Mouse (Mus musculus) thymus, adult 18-20 months (tissue): ENCODE measurements around the gene Gbf1.

Experiments
- DNase-seq, 2 experiments: peaks; one replicate each; pipeline ENCODE4 v3.0.0; 2022; ENCODE audit warnings: mixed read lengths in 2 of 2

Gbf1 gene

GRCm38 (mm10) chr19:46303251-46304215 is 151.2 kb downstream of the Gbf1 start:
- DNase-seq, result no peak

GRCm38 (mm10) chr19:46304216-46304841 is 152.0 kb downstream of the Gbf1 start, which contains the start of gene Nfkb2:
Nfkb2 (plus strand) TSS chr19:46304320.
- peak; percentile 84 to 89 for DNase-seq

GRCm38 (mm10) chr19:46304908-46305333 is 152.6 kb downstream of the Gbf1 start:
- DNase-seq, result no peak

GRCm38 (mm10) chr19:46305432-46306267 is 153.3 kb downstream of the Gbf1 start:
- DNase-seq, result peak; percentile 82 to 84

DNA sequence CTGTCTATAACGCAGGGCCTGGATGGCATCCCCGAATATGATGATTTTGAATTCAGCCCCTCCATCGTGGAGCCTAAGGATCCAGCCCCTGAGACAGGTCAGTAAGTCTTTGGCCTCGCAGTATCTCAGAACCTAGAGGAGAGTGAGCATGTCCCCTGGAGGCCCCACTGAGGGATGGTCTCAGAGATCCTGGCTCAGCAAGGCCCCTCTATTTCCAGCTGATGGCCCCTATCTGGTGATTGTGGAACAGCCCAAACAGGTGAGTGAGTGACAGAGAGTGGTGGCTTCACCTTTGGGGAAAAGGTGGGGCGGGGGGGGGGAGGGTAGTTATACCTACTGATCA is 153.9 kb downstream of the Gbf1 start:
- peak in 1 of 2 experiments; percentile 10 for DNase-seq

DNA sequence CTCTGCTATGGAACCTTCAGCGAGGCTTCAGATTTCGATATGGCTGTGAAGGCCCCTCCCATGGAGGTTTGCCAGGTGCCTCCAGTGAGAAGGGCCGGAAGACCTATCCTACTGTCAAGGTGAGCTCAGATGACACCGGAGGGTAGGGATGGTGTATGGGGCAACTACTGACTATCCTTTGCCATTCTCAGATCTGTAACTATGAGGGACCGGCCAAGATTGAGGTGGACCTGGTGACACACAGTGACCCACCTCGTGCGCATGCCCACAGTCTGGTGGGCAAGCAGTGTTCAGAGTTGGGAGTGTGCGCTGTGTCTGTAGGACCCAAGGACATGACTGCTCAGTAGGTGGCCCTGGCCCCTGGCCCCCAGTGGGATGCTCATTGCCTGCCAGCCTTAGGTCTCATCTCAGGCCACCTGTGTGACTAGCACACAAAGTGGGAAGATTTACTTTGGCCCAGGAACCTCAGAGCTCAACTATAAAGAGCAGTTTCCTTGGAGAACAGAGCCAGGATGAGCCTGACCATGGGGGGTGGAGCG is 154.5 kb downstream of the Gbf1 start:
- no peak for DNase-seq

GRCm38 (mm10) chr19:46307781-46308180 is 155.5 kb downstream of the Gbf1 start:
- no peak for DNase-seq

- DNase-seq, result no peak
These were observed 156.0 kb downstream of the Gbf1 start for GRCm38 (mm10) chr19:46308303-46308702.

- peak; percentile 68 to 69 for DNase-seq
These were observed 156.6 kb downstream of the Gbf1 start for GRCm38 (mm10) chr19:46308706-46309435.

- no peak for DNase-seq
These were observed 157.5 kb downstream of the Gbf1 start for GRCm38 (mm10) chr19:46309651-46310305.

DNA sequence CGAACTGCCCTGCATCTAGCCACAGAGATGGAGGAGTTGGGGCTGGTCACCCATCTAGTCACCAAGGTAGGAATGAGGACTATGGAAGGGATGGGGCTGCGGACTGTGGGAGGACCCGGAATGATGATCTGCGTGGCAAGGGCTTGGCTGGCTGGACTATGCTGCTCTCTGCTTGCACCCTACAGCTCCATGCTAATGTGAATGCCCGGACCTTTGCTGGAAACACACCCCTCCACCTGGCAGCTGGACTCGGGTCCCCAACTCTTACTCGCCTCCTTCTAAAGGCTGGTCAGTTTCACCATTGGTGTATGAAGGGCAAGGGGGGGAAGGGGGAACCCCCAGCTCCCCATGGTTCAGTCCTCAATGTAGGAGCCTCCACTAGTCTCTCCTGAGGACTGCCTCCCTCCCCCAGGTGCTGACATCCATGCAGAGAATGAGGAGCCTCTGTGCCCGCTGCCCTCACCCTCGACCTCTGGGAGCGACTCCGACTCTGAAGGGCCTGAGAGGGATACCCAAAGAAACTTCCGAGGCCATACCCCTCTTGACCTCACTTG is 158.1 kb downstream of the Gbf1 start:
- no peak for DNase-seq

GRCm38 (mm10) chr19:46311341-46311740 is 159.0 kb downstream of the Gbf1 start:
- DNase-seq, result no peak

- no peak for DNase-seq
These were observed 160.3 kb downstream of the Gbf1 start for GRCm38 (mm10) chr19:46312566-46312965.

DNA sequence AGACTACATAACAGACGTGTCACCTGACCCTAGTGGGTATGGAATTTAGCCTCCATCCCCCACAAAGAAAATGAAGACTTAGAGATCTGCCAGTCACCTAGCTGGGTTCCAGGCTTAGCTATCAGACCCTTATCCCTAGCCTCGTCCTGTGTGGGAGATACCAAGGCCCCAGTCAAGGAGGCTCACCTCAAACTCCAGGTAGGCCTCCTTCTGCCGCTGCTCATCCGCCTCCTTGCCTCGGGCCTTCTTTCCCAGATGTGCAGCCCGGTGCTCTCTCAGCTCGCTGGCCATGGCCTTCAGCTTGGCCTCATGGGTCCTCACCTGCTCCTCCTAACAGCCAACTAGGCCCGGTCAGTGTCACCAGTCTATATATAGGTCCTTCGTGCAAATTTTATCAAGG is 160.8 kb downstream of the Gbf1 start:
- no peak for DNase-seq

- DNase-seq, result no peak
These were observed 161.3 kb downstream of the Gbf1 start for GRCm38 (mm10) chr19:46313591-46313990.

DNA sequence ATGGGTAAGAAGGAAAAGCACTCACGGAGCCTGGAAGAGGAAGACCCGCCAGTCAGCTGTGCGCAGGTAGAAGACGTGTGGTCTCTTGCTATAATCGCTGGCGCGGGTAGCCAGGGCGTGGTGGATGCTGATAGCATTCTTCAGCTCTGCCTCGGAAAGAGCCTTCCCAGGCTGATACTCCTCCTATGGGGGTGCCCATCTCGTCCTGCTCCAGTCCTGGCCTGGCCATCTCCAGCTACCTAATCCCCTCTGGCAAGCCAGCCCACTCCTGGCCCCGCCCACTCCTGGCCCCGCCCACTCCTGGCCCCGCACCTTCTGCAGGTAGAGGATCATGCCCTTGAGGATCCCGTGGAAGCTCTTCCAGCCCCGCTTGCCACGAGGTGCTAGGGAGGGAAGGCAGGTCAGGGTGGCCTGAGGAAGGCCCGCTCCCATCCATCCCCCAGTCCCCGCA is 161.9 kb downstream of the Gbf1 start:
- peak in 1 of 2 experiments; percentile 23 for DNase-seq

DNA sequence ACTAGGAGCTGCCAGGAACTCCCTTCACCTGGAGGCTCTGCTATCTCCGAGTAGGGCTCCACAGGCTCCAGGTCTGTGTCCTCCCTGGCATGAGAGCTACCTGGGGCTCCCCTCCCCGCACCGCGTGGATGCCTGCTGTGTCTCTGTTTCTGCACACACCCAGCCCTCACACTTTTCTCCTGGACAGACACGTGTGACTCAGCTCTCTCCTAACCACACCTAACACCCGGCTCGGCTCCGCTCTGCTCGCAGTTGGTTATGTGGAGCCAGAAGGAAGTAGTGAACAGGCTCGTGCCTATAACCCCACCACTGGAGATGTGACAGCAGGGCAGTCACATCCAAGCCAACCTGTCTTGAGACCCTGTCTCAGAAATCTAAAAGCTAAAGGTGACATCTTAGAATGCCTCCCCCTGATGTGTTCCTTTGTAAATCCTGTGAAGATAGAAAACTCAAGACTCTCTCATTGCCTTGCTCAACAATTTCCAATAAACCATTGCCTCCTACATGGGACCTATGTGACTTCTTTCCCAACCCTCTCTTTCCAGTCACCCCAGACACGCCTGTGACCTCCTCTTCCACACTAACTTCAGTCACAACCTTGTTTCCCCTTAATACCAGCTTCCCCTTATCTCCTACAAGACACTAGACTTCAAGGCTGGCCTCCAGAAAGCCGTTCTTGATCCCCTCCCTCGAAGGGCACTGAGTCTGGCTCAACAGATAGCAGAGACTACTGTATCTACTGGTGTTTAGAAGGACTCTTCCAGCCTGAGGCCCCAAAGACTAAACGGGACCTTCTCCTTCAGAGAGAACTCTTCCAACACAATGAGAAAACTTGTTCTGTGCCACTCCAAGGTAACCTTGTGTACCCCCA is 162.8 kb downstream of the Gbf1 start:
- DNase-seq, result no peak

DNA sequence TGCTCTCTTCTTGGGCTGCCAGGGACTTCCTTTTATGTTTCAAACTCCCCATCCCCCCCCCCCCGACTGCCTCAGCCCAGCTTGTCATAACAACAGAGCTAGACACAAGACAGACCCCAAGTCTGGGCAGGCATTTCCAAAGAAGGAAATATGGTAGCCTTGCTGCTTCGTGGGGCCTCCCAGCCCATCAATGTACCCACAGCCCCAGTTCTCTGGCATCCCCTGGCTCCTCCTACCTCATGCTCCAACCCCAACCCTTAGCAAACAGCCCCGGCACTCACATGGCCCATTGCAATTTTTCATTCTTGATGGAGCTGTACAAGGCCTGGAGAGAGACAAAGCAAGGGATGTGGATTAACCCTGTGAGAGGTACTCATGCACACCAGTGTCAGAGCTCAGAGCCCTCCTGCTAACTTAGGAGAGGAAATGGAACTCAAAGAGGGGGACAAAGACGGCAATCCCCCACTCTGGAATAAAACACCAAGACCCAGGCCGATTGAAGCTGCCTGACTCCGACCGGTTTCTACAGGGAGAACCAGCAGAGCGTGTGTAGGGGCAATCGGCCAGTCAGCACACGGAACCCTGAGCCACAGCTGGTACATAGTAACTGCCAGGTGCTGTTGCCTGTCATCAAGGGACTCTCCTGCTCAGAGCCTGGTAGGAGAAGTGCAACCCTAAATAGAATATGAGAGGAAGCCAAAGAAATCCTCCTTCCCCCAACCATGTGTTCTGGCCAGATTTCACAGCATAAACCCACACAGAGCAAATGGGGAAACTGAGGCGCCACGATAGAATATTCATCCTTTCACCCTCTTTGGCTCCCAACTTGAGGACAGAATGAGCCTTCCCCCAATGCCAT is 163.7 kb downstream of the Gbf1 start:
- no peak for DNase-seq
